Mouse (Mus musculus): ENCODE data around the gene Tmcc2.

DNA sequence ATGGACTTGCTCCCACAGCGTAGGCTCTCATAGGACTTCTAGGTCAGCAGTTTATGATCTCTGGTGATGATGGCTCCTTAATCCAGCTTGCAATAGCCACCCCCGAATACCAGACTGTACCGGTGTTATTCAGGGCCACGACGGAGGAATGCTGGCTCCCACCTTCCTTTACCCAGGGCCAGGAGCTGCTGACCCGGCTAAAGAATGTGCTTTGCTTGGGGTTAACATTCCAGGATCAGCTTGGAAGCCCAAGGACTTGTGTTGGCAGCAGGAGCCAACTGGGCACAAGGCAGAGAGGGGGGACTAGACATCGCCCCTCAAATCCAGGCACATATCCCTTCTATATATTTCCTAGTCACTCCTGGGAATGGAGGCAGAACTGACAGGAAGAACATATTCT, 80.3 kb downstream of the Tmcc2 start:
- TF ChIP-seq FLI1 (IDR thresholded peaks at IDR 0.05; ENCODE audit: low read length) = no peak
- no peak for TF ChIP-seq GATA1 (IDR thresholded peaks at IDR 0.05; ENCODE audit: borderline replicate concordance, low read length)
